ENCODE assay signal across 22 mouse cellular contexts in genomic region chr4:133504300-133504699, GRCm38 (mm10). TPM values are rescaled to one million over a fixed set of nuclear protein-coding genes. Genes with fewer than 3 reads are reported as not detected.
DNase-seq lines count a peak whose midpoint lies in the region; ATAC-seq and TF ChIP-seq lines count a peak whose summit lies in the region.
"Had no signal": no experiment of that assay in that cellular context is flagged by ENCODE, and none has a peak within 500 bp of the region (broad histone marks: within the 10 kb centered on the region; RNA-seq: fewer than 3 reads in every experiment).

No protein-coding gene starts in this region.

- no peak overlapping the region for H3K4me2 ChIP-seq in stomach, postnatal 0 days (replicated peaks; ENCODE audit: low read depth)
- no peak overlapping the region for H3K4me2 ChIP-seq in midbrain, embryonic 11.5 days

- peaks cover 32 to 44% of the 10 kb centered on the region in 2 experiments for H3K4me1 ChIP-seq in MEL (ENCODE audit: control insufficient read depth in 1 of 2, insufficient read depth in 2 of 2, low read length in 2 of 2)
- no peaks in the 10 kb centered on the region for H3K4me1 ChIP-seq in stomach, postnatal 0 days (replicated peaks; ENCODE audit: control insufficient read depth, insufficient read depth)
- H3K4me1 ChIP-seq in midbrain, embryonic 11.5 days (ENCODE audit: control insufficient read depth, insufficient read depth, low read length): no peaks in the 10 kb centered on the region

- H3K4me3 ChIP-seq in MEL (ENCODE audit: control insufficient read depth in 1 of 2, insufficient read depth in 1 of 2, low read depth in 2 of 2, low read length in 2 of 2): no peak overlapping the region
- H3K4me3 ChIP-seq in stomach, postnatal 0 days (ENCODE audit: low read depth, low read length): no peak overlapping the region
- no peak overlapping the region for H3K4me3 ChIP-seq in midbrain, embryonic 11.5 days (ENCODE audit: low read depth, low read length)

- no peak for TF ChIP-seq RAD21 in MEL (IDR thresholded peaks at IDR 0.05; ENCODE audit: low read depth, low read length)

- 46% methylated on average over 5 of the region's 5 CpGs for WGBS in stomach, postnatal 0 days
- WGBS in midbrain, embryonic 11.5 days: 66% methylated on average over 5 of the region's 5 CpGs

- peaks cover 0 to 32% of the 10 kb centered on the region in 2 experiments; a peak in 2 of 4 replicates for H3K36me3 ChIP-seq in MEL (ENCODE audit: control insufficient read depth in 1 of 2, insufficient read depth in 2 of 2, low read length in 2 of 2)
- no peaks in the 10 kb centered on the region for H3K36me3 ChIP-seq in stomach, postnatal 0 days (ENCODE audit: control insufficient read depth, insufficient read depth, low read length)
- H3K36me3 ChIP-seq in midbrain, embryonic 11.5 days (ENCODE audit: control insufficient read depth, insufficient read depth, low read length): no peaks in the 10 kb centered on the region
- H3K36me3 ChIP-seq: G1E had no signal

- no peak overlapping the region; the same call in 1 of the 2 replicates for H3K27ac ChIP-seq in MEL (ENCODE audit: control insufficient read depth, low read depth, low read length)
- H3K27ac ChIP-seq in stomach, postnatal 0 days (replicated peaks): no peak overlapping the region
- no peak overlapping the region for H3K27ac ChIP-seq in midbrain, embryonic 11.5 days (ENCODE audit: low read depth, low read length)

- no peaks in the 10 kb centered on the region for H3K27me3 ChIP-seq in MEL (ENCODE audit: control insufficient read depth in 1 of 2, insufficient read depth in 2 of 2, low read length in 2 of 2)
- peaks cover 8% of the 10 kb centered on the region for H3K27me3 ChIP-seq in stomach, postnatal 0 days (ENCODE audit: control insufficient read depth, insufficient read depth, low read length)
- peaks cover 19% of the 10 kb centered on the region for H3K27me3 ChIP-seq in midbrain, embryonic 11.5 days (ENCODE audit: control insufficient read depth, insufficient read depth, low read length)
- H3K27me3 ChIP-seq: Patski had no signal

- H3K9me3 ChIP-seq in MEL (replicated peaks; ENCODE audit: insufficient read depth, low read length): no peaks in the 10 kb centered on the region
- no peaks in the 10 kb centered on the region for H3K9me3 ChIP-seq in stomach, postnatal 0 days (ENCODE audit: control insufficient read depth, low read length)
- no peaks in the 10 kb centered on the region for H3K9me3 ChIP-seq in midbrain, embryonic 11.5 days (ENCODE audit: control insufficient read depth, low read length)
- H3K9me3 ChIP-seq: G1E had no signal

- TF ChIP-seq EP300 in MEL (IDR thresholded peaks at IDR 0.05; ENCODE audit: low read depth in 1 of 2, low read length in 2 of 2): no peak
- TF ChIP-seq EP300 in stomach, postnatal 0 days (optimal IDR thresholded peaks at IDR 0.05): no peak

- no peaks in the 10 kb centered on the region for H3K79me2 ChIP-seq in MEL (ENCODE audit: control insufficient read depth, insufficient read depth, low read length, poor library complexity)

- TF ChIP-seq POLR2A in MEL (IDR thresholded peaks at IDR 0.05; ENCODE audit: control insufficient read depth in 1 of 2, insufficient read depth in 1 of 2, low read depth in 1 of 2, low read length in 2 of 2, poor library complexity in 1 of 2): no peak

- H3K9ac ChIP-seq in MEL (ENCODE audit: control insufficient read depth, low read depth, low read length, poor library complexity, severe bottlenecking): peak overlapping the region; percentile 21; the same call in 1 of the 2 replicates
- no peak overlapping the region for H3K9ac ChIP-seq in stomach, postnatal 0 days (ENCODE audit: low read length)
- H3K9ac ChIP-seq in midbrain, embryonic 11.5 days (ENCODE audit: low read length): no peak overlapping the region

- DNase-seq in MEL (ENCODE audit: low read depth, low spot score): peak; percentile 36
- DNase-seq in brain, adult 2 months (ENCODE audit: low read depth, low spot score): peak; percentile 45
- DNase-seq in stomach, postnatal 0 days (ENCODE audit: low spot score): no peak
- no peak for DNase-seq in midbrain, embryonic 11.5 days (ENCODE audit: low spot score, missing footprints)
- DNase-seq: adrenal gland, adult 2 months; adrenal gland, adult 8-10 months; adrenal gland, postnatal 10 days; adrenal gland, postnatal 14 days; adrenal gland, postnatal 25 days; adrenal gland, postnatal 36 days; B cell, adult 2 months; cerebellum, adult 11 months; cerebellum, adult 18-20 months; cerebellum, adult 2 months; cerebellum, adult 8-10 months had no signal

- ATAC-seq in stomach, postnatal 0 days (ENCODE audit: low FRiP score, low TSS enrichment): no peak
- ATAC-seq in midbrain, embryonic 11.5 days (ENCODE audit: low FRiP score): no peak
- ATAC-seq: activated CD4-positive, CD25-positive, alpha-beta regulatory T cell, adult 4 months; CD4-positive, CD25-positive, alpha-beta regulatory T cell, adult 4 months; Patski had no signal

- TF ChIP-seq CTCF in MEL (IDR thresholded peaks at IDR 0.05 in 2 of 3, conservative IDR thresholded peaks at IDR 0.05 in 1 of 3; ENCODE audit: control insufficient read depth in 1 of 3, insufficient read depth in 1 of 3, low read depth in 2 of 3, low read length in 3 of 3, poor library complexity in 1 of 3, severe bottlenecking in 1 of 3): no peak
- TF ChIP-seq CTCF in stomach, postnatal 0 days (IDR thresholded peaks at IDR 0.05; ENCODE audit: low read depth): no peak

TF ChIP-seq in MEL, 35 proteins besides CTCF, POLR2A, EP300 and RAD21 (continues in another document):
- TF ChIP-seq SMC3 (IDR thresholded peaks at IDR 0.05; ENCODE audit: low read depth, low read length) (no peak), HCFC1 (IDR thresholded peaks at IDR 0.05; ENCODE audit: low read depth, low read length) (no peak), RCOR1 (IDR thresholded peaks at IDR 0.05; ENCODE audit: low read depth, low read length) (no peak), USF2 (IDR thresholded peaks at IDR 0.05; ENCODE audit: borderline replicate concordance in 1 of 2, insufficient read depth in 1 of 2, low read depth in 1 of 2, low read length in 2 of 2) (0 out of 4 replicates have a peak, but pooled peaks of 1 of the 2 experiments have one; percentile 10), MAFK (IDR thresholded peaks at IDR 0.05; ENCODE audit: borderline replicate concordance, low read depth, low read length) (no peak), MEF2A (IDR thresholded peaks at IDR 0.05; ENCODE audit: extremely low read depth, insufficient replicate concordance, low read depth, low read length, poor library complexity, severe bottlenecking) (no peak), TCF12 (IDR thresholded peaks at IDR 0.05; ENCODE audit: low read depth, low read length) (no peak), ZMIZ1 (IDR thresholded peaks at IDR 0.05; ENCODE audit: low read depth, low read length) (no peak), TAL1 (IDR thresholded peaks at IDR 0.05; ENCODE audit: low read length) (no peak), USF1 (IDR thresholded peaks at IDR 0.05; ENCODE audit: low read depth, low read length) (peak; percentile 58; the same call in 1 of the 2 replicates), BHLHE40 (IDR thresholded peaks at IDR 0.05; ENCODE audit: borderline replicate concordance, low read depth, low read length) (peak; percentile 49; the same call in 1 of the 2 replicates), UBTF (IDR thresholded peaks at IDR 0.05; ENCODE audit: borderline replicate concordance, insufficient read depth, low read depth, low read length) (no peak), SIN3A (IDR thresholded peaks at IDR 0.05; ENCODE audit: low read length) (0 out of 2 replicates have a peak, but pooled peaks have one; percentile 34), GABPA (IDR thresholded peaks at IDR 0.05; ENCODE audit: low read depth, low read length) (no peak), ZKSCAN1 (IDR thresholded peaks at IDR 0.05; ENCODE audit: low read depth, low read length) (no peak), MAZ (IDR thresholded peaks at IDR 0.05; ENCODE audit: low read depth, low read length) (no peak), MAX (IDR thresholded peaks at IDR 0.05; ENCODE audit: low read length) (peak; percentile 93)

RNA-seq across cellular contexts. Expression of gene Trnp1, which starts 6.0 kb away (rescaled TPM):
- total RNA-seq in MEL (2012; rRNA removed): 0.92 and 1.6 TPM in 2 replicates
- polyA plus RNA-seq in MEL (2012; ENCODE audit: insufficient read depth in 1 of 2, insufficient read length in 2 of 2, low read depth in 1 of 2, low replicate concordance in 2 of 2, missing spikeins in 1 of 2): 1 to 10 TPM in 1 of 2 experiments, not detected in 1; 1.6 TPM
- polyA plus RNA-seq in stomach, postnatal 0 days (2015; fragmentation: Nextera tagmentation; extraction: Ambion mirVana): 4.0 and 4.4 TPM in 2 replicates
- polyA plus RNA-seq in midbrain, embryonic 11.5 days (2014; fragmentation: Nextera tagmentation; extraction: Ambion mirVana): 1.5 TPM in 2 replicates
- total RNA-seq: CH12.LX had no signal
- polyA plus RNA-seq: activated CD4-positive, CD25-positive, alpha-beta regulatory T cell, adult 4 months; CD4-positive, CD25-positive, alpha-beta regulatory T cell, adult 4 months; G1E had no signal

RNA-seq across cellular contexts. Expression of gene Kdf1, which starts 14.5 kb away (rescaled TPM):
- 0.12 TPM in 1 of 2 replicates, not detected in the other for total RNA-seq in MEL (2012; rRNA removed)
- under 1 TPM in 1 of 2 experiments, not detected in 1; 0.04 TPM for polyA plus RNA-seq in MEL (2012; ENCODE audit: insufficient read depth in 1 of 2, insufficient read length in 2 of 2, low read depth in 1 of 2, low replicate concordance in 2 of 2, missing spikeins in 1 of 2)
- polyA plus RNA-seq in stomach, postnatal 0 days (2015; fragmentation: Nextera tagmentation; extraction: Ambion mirVana): 29.2 and 34.2 TPM in 2 replicates
- 0.15 and 0.51 TPM in 2 replicates for polyA plus RNA-seq in midbrain, embryonic 11.5 days (2014; fragmentation: Nextera tagmentation; extraction: Ambion mirVana)
- total RNA-seq: CH12.LX, G1E had no signal
- polyA plus RNA-seq: activated CD4-positive, CD25-positive, alpha-beta regulatory T cell, adult 4 months; cerebellum, adult 2 months; G1E had no signal

RNA-seq across cellular contexts. Expression of gene Tent5b, which starts 24.4 kb away (rescaled TPM):
- 3.5 and 3.6 TPM in 2 replicates for total RNA-seq in MEL (2012; rRNA removed)
- 1 to 10 TPM in 1 of 2 experiments, not detected in 1; 2.5 TPM for polyA plus RNA-seq in MEL (2012; ENCODE audit: insufficient read depth in 1 of 2, insufficient read length in 2 of 2, low read depth in 1 of 2, low replicate concordance in 2 of 2, missing spikeins in 1 of 2)
- 34.0 and 35.3 TPM in 2 replicates for polyA plus RNA-seq in stomach, postnatal 0 days (2015; fragmentation: Nextera tagmentation; extraction: Ambion mirVana)
- 0.22 and 0.53 TPM in 2 replicates for polyA plus RNA-seq in midbrain, embryonic 11.5 days (2014; fragmentation: Nextera tagmentation; extraction: Ambion mirVana)
- total RNA-seq: CH12.LX, G1E had no signal
- polyA plus RNA-seq: activated CD4-positive, CD25-positive, alpha-beta regulatory T cell, adult 4 months; CD4-positive, CD25-positive, alpha-beta regulatory T cell, adult 4 months; G1E had no signal

RNA-seq across cellular contexts. Expression of gene Nudc, which starts 41.5 kb away (rescaled TPM):
- total RNA-seq in MEL (2012; rRNA removed): 504 and 516 TPM in 2 replicates
- polyA plus RNA-seq in MEL (2012; ENCODE audit: insufficient read depth in 1 of 2, insufficient read length in 2 of 2, low read depth in 1 of 2, low replicate concordance in 2 of 2, missing spikeins in 1 of 2): 100 to 1,000 TPM in 1 of 2 experiments, not detected in 1; 732 TPM
- 122 and 125 TPM in 2 replicates for polyA plus RNA-seq in stomach, postnatal 0 days (2015; fragmentation: Nextera tagmentation; extraction: Ambion mirVana)
- polyA plus RNA-seq in midbrain, embryonic 11.5 days (2014; fragmentation: Nextera tagmentation; extraction: Ambion mirVana): 330 and 336 TPM in 2 replicates

RNA-seq across cellular contexts. Expression of gene Nr0b2, which starts 48.9 kb away (rescaled TPM):
- not detected in 2 replicates for total RNA-seq in MEL (2012; rRNA removed)
- polyA plus RNA-seq in MEL (2012; ENCODE audit: insufficient read depth in 1 of 2, insufficient read length in 2 of 2, low read depth in 1 of 2, low replicate concordance in 2 of 2, missing spikeins in 1 of 2): under 1 TPM in 1 of 2 experiments, not detected in 1; 0.10 TPM
- polyA plus RNA-seq in stomach, postnatal 0 days (2015; fragmentation: Nextera tagmentation; extraction: Ambion mirVana): 4.7 and 5.2 TPM in 2 replicates
- not detected in 2 replicates for polyA plus RNA-seq in midbrain, embryonic 11.5 days (2014; fragmentation: Nextera tagmentation; extraction: Ambion mirVana)
- total RNA-seq: CH12.LX, G1E had no signal
- polyA plus RNA-seq: activated CD4-positive, CD25-positive, alpha-beta regulatory T cell, adult 4 months; brain, embryonic 14.5 days; C2C12; Patski had no signal

Comparison
In these comparisons a context has a peak if more than half of its experiments do, and no peak if none do; other contexts are left out.
1. DNase-seq: peak in MEL (single experiment) and brain, adult 2 months (single experiment); none in stomach, postnatal 0 days (single experiment) and midbrain, embryonic 11.5 days (single experiment).
2. RNA of gene Kdf1, which starts 14.5 kb away (polyA plus RNA-seq): 29.2 to 34.2 TPM in stomach, postnatal 0 days; 0.15 to 0.51 TPM in midbrain, embryonic 11.5 days and 0.04 TPM in MEL; every median in the first group is over 10 times any median in the second.